Mouse (Mus musculus): ENCODE measurements at regions not wholly inside any gene's neighbourhood (a gene's known extent, or its start where the extent isn't known, plus 50 kb on each side); places are given as distances from the start of the nearest gene placed in this dataset.

DNA sequence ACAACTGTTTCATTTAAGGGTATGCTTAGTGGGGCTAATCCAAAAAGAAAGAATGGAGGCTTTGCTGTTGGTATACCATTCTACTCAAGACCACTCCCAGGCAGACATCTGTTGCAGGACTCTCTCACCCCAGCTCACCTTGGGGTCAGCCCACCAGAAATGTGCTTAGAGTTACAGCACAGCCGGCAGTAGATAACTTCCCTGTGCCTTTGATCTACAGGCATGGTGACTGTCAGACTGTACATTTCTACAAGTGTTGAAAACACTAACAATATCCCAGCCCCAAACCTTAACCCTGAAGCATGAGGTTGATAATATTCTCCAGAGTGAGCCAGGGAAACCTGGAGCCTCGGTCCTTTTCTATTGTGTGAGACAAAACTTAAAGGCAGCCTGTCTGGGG is 247.7 kb upstream of the Nt5c1b start:
- no peak for DNase-seq

DNA sequence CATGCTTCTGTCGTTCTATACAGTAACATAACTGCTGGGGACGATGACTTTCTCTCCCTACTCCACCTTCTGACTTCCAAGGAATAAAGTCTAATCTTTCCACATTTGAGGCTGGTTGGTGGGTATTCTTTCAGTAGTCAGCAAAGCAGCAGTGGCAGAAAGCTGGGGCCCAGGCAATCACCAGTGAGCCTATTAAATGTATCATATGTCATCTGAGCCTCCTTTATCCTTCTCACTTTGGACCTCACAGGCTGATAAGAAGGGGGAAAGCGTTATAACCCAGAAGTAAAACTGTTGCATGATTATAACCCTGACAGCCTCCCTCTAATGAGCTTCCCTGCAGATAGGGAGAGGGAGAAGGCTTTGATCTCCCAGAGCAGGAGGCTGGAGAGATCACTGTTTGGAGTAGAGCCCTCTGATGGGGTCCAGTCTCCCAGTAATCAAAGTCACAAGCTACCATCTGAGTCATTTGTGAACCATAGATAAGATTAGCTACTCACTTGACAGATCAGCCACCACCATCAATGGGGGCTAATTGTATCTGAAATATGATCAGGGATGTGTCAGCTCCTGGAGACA is 241.7 kb upstream of the Nt5c1b start:
- DNase-seq = no peak

- no peak for DNase-seq
Observed at GRCm38 (mm10) chr12:10134141-10134540, 235.6 kb upstream of the Nt5c1b start.

DNA sequence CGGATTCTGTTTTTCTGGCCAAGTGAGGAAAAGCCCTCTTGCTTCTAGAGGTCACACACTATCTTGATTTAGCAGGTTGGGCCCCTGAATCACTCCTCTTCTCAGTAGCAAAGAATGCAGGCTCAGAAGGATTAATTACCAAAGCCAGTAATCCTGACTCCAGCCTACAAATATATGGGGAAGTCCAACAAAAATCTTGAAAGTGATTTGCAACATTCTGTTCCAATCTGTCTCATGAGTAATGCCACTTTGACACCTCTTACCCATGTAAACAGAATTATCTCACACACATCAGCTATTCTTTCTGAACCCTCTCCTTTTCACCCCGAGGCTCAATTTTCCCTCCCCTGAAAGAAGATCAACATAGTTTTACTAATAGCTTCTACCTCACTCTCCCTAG is 233.9 kb upstream of the Nt5c1b start:
- DNase-seq = no peak

GRCm38 (mm10) chr12:10140131-10140530 is 229.6 kb upstream of the Nt5c1b start:
- no peak for DNase-seq

GRCm38 (mm10) chr12:10160837-10161236 is 208.9 kb upstream of the Nt5c1b start:
- DNase-seq = no peak

DNA sequence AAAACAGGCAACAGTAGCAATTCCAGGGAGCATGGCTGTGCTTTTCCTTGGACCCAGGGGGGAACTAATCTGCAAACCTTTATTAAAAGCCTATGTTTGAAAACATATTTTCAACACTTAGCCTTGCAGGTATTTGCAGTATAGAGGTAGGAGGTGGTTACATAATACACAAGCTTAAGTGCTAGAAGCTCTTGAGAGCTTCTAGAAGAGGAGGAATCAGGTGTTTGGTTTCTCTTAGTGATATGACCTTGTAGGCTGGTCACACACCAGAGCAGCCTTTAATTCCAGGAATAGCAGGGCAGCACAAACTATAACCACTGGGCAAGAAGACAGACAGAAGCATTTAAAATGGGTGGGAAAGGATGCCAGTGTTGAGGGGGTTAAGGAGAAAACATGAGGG is 201.7 kb upstream of the Nt5c1b start:
- no peak for DNase-seq

DNA sequence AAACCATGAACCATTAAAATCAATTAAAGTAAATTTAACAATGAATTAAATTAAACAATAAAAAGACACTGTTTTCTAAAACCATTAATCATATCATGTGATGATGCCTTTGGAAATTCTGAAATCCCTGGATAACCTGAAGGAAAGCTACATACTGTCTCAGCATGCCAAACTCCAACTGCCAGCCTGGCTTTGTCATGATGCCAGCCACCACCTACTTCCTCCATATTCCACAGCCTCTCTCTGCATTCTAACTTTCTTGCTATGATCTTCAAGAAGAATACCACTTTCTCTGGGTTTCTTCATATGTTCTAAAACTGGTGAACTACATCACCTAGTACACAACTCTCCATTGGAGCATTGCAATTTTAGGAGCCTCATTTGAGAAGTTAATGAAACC is 201.2 kb upstream of the Nt5c1b start:
- DNase-seq = no peak

DNA sequence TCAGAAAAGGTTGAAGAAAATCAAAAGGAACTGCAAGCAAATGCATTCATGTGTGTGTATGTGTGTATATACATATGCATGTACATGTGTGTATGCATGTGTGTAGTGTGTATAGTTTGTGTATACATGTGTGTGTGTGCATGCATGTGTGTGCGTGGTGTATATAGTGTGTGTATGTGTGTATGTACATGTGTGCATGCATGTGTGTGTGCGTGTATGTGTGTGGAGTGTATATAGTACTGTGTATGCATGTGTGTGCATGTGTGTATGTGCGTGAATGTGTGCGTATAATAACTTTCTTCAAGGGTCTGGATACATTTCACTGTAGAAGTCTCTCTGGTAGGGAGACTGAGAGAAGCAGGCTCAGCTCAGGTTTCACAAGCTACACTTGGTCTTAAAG is 191.1 kb upstream of the Nt5c1b start:
- no peak for DNase-seq

DNA sequence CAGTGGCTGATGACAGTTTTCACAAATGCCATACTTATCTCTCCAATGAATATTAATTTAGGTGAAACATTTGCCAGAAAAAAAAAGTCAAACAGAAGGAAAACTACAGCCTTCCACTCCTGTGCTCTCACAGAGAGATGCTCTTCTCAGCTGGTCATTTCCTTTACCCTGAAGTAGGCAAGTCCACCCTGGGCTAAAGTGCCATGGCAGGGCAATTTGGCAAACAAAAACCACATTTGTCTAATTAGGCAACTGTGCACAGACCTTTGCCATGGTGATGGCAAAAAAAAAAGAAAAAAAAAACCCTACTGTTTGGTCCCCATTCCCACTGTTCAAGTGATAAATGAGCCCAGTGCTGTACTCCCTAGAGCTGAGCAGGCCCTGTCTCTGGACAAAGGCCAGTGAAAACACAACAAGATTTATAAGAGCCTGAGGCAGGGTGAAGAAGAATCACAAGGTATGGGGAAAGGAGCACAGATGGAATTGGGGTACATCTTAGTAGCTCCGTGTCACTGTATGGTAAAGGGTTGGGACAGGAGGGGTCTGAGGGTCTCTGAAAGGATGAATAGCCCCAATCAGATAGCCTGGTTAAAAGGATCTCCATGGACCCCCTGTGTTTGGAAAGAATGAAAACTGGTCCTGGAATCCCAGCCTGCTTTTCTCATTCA is 190.5 kb upstream of the Nt5c1b start:
- DNase-seq = no peak

- DNase-seq = no peak
Observed at GRCm38 (mm10) chr12:10179815-10180468, 189.8 kb upstream of the Nt5c1b start.

GRCm38 (mm10) chr12:10182589-10182988 is 187.2 kb upstream of the Nt5c1b start:
- DNase-seq = no peak

DNA sequence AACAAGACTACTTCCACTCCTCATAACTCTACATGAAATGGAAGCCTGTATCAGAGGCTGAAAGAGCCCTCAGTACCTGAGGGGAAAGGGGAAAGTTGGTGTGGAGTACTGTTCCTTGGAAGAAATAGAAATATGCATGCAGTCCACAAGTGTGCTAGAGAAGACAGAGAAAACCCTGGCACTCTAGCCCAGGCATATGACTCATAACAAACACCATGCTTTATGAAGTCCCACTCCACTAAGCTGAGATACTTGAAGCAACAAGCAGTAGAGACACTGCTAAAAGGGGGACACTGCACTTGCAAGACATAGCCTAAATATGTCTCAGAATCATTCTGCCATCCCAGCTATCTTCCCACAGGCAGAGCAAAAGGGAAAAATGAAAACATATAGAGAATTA is 183.2 kb upstream of the Nt5c1b start:
- no peak for DNase-seq

DNA sequence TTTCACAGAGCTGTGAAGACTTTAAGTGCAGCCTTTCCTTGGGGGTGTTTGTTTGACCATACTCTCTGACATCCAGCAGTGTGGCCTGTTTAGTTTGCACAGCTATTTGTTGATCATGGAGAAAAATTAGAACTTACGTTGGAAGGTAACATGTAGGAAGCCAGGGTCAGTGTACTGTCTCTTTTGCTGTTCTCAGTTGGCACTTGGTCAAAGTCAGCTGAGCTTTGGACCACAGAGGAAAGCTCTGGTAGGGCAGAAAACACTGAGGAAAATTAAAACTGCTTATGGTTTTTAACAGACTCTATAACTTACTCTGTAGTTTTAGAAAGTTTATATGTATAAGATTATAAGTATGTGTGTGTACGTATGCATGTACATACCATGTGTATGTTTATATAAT is 180.0 kb upstream of the Nt5c1b start:
- DNase-seq = no peak

DNA sequence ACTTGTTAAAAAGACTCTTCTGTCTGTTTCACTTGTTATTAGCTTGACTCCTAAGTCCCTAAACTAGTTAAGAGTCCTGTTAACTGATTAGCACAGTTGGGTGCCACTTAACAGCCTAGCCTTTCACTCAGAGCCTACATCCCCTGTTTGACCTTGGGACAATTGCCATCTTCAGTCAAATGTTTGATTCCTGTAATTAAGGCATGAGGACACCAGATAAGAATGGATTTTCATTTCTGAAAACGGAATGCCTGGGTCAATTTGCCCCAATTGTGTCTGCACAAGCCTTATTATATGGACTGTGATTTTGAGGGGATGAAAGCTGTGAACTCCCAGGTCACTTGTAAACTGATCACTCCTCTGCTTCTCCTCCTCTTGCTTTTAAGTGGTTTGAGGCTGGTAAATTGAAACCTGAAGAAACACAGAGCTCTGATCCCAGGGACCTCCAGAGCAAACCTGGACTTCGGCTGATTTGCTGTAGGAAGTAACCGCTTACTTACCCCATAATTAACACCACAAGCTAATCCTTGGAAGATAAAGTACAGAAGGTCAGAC is 171.8 kb upstream of the Nt5c1b start:
- DNase-seq = no peak

DNA sequence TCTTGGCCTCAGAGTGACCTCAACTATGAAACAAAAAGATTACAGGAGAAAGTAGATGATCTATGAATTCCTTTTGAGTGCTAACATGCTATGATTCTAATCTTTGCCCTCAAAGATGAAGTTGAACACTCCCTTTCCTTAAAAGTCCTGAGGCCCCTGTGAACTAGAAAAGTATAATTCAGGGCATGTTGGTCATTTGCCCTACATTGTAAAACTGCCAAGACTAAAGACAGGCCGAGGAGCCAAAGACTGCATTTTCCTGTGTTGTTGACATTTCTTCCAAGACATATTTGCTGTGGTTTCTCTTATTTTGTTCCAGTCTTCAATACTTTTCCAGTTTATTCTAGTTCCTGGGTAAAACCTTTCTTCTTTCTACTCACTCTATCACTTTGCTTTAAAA is 159.9 kb upstream of the Nt5c1b start:
- no peak for DNase-seq

DNA sequence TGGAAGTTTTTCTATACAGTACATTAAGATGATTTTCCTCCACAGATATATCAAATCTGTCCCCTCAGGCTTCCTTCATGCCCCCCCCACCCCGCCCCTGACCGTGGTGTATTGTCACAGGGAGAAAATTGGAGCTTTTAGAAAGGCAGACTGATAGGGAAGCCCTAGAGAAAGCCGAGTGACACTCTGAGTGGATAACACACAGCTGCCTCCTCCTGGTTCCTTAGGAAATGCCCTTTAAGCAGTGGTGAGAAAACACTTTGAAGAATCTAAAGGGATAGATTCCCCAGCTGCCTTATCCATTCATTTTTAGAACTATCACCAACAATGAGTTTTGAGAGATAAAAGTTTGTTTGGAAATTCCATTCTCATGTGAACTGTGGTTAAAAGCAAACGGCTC is 147.0 kb upstream of the Nt5c1b start:
- no peak for DNase-seq

DNA sequence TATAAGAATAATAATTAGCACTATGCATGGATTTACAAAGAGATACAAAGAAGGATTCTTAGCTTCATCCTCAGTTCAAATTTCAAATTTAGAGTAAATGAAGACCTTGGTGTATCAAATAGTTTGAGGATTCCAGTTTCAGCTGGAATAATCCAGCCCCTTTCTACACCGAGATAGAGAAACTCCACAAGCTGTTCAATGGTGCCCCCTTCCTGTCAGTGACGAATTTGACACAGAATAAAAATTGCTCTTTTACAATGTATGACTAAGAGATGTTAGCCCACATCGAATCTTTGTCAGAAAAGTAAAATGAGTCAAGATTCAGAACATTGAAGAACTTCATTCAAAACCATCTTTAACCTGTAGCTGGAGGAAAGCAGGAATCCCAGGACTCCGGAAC is 145.9 kb upstream of the Nt5c1b start:
- DNase-seq = no peak

GRCm38 (mm10) chr12:10231144-10231543 is 138.6 kb upstream of the Nt5c1b start:
- DNase-seq = no peak

- no peak for DNase-seq
Observed at GRCm38 (mm10) chr12:10231683-10232082, 138.1 kb upstream of the Nt5c1b start.

GRCm38 (mm10) chr12:10248110-10248509 is 121.7 kb upstream of the Nt5c1b start:
- no peak for DNase-seq

- DNase-seq = no peak
Observed at GRCm38 (mm10) chr12:10256385-10256784, 113.4 kb upstream of the Nt5c1b start.

DNA sequence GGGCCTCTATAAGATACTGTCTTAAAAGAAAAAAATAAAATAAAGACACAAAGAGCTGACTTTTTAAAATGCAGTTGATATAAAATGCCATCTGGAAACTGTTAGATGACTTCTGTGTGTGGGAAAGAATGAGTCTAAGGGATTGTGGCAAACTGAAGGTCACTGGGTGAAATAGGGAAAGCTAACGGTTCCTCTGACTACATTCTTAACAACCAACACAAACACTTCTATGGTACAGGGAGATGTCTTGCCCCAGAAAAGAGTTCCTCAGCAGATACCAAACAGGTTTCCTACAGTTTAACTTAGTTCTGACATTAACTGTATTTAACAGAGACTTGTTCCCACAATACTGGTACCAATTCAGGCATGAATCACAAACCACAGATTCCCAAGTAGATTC is 103.6 kb upstream of the Nt5c1b start:
- DNase-seq = no peak

DNA sequence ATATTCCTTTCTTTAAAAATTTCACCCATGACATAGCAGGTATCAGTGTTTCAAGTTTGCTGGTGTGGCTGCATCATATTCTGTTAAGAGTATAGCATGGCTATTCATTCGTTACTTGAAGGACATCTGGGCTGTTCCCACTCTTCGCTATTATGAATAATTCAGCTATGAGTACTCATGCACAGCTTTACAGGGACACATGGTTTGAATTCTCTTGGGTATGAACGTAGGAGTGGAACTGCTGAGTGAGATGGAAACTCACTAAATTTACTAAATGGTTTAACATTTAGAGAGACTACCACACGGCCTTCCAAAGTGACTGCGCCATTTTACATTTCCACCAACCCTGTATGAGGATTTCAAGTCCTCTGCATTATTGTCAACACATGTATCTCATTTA is 97.7 kb upstream of the Nt5c1b start:
- DNase-seq = no peak

Data from thymus, postnatal 4 days (tissue).